Mouse (Mus musculus): ENCODE results near the gene Prrg4. TPM values are rescaled to one million over a fixed set of nuclear protein-coding genes. Genes with fewer than 3 reads are reported as not detected.

Gene Prrg4
- total and polyA plus RNA-seq, 3 experiments: 13.9 to 24.4 (median 21.0) TPM

GRCm38 (mm10) chr2:104817555-104818330, 31.9 kb downstream of the Prrg4 start:
- dilution Hi-C loops (cut with MboI; ENCODE audit: extremely low pct_ligation_motif_present, extremely low pct_unique_long_range_greater_than_20kb, low sequenced_read_pairs) (no loop called here), in situ Hi-C loops (cut with MboI; ENCODE audit: low pct_ligation_motif_present, low pct_unique_long_range_greater_than_20kb, low sequenced_read_pairs) (no loop called here)
- DNase-seq (ENCODE audit: extremely low read depth): peak; percentile 70
- Histone ChIP-seq H3K9me3 (replicated peaks; ENCODE audit: low read length) (no peaks in the 10 kb centered on the region), H3K4me1 (ENCODE audit: control insufficient read depth in 1 of 2, insufficient read depth in 2 of 2) (peaks cover 2 to 26% of the 10 kb centered on the region in 2 experiments; a peak in 2 of 4 replicates), H3K27ac (ENCODE audit: insufficient read depth, low read depth) (peak overlapping the region; percentile 94; the same call in 1 of the 2 replicates), H3K4me3 (replicated peaks in 1 of 3; ENCODE audit: low read depth in 2 of 3, low read length in 2 of 3, poor library complexity in 1 of 3) (peak overlapping the region; percentile 77 to 92 (median 81)), H3K4me2 (ENCODE audit: insufficient read depth, low read depth, poor library complexity, severe bottlenecking) (peak overlapping the region; percentile 97), H3K36me3 (replicated peaks in 1 of 2; ENCODE audit: control insufficient read depth in 1 of 2, insufficient read depth in 1 of 2, low read length in 1 of 2) (no peaks in the 10 kb centered on the region), H3K27me3 (replicated peaks) (no peaks in the 10 kb centered on the region), H3K79me2 (replicated peaks; ENCODE audit: control insufficient read depth, extremely low read depth, insufficient read depth, poor library complexity, severe bottlenecking) (peaks cover 31% of the 10 kb centered on the region), H3K9ac (ENCODE audit: insufficient read depth, low read depth) (peak overlapping the region; percentile 97)
- peak; percentile 12; the same call in 1 of the 2 replicates for TF ChIP-seq USF1 (IDR thresholded peaks at IDR 0.05; ENCODE audit: low read depth, low read length)
- 0 out of 2 replicates have a peak, but pooled peaks have one; percentile 27 for TF ChIP-seq SIN3A (IDR thresholded peaks at IDR 0.05; ENCODE audit: low read length)
- no peak for TF ChIP-seq POLR2AphosphoS2 (IDR thresholded peaks at IDR 0.05; ENCODE audit: low read depth, low read length)
- no peak for TF ChIP-seq MXI1 (IDR thresholded peaks at IDR 0.05; ENCODE audit: low read depth, low read length)
- TF ChIP-seq ZKSCAN1 (IDR thresholded peaks at IDR 0.05; ENCODE audit: borderline replicate concordance, low read depth, low read length): no peak
- TF ChIP-seq EP300 (IDR thresholded peaks at IDR 0.05; ENCODE audit: low read length): peak; percentile 69; the same call in 1 of the 2 replicates
- peak; percentile 93 for TF ChIP-seq IRF4 (IDR thresholded peaks at IDR 0.05; ENCODE audit: low read depth, low read length)
- TF ChIP-seq MYC (IDR thresholded peaks at IDR 0.05; ENCODE audit: low read depth, low read length): peak; percentile 58; the same call in 1 of the 2 replicates
- peak; percentile 15; the same call in 1 of the 2 replicates for TF ChIP-seq USF2 (conservative IDR thresholded peaks at IDR 0.05; ENCODE audit: low read depth, low read length)
- TF ChIP-seq NELFE (IDR thresholded peaks at IDR 0.05; ENCODE audit: low read depth, low read length): no peak
- no peak for TF ChIP-seq RAD21 (IDR thresholded peaks at IDR 0.05; ENCODE audit: low read depth, low read length)
- TF ChIP-seq ELF1 (IDR thresholded peaks at IDR 0.05; ENCODE audit: low read depth, low read length): no peak
- TF ChIP-seq CHD1 (IDR thresholded peaks at IDR 0.05; ENCODE audit: low read depth, low read length): peak; percentile 74
- no peak for TF ChIP-seq SMC3 (IDR thresholded peaks at IDR 0.05; ENCODE audit: low read depth, low read length)
- TF ChIP-seq MAFK (IDR thresholded peaks at IDR 0.05; ENCODE audit: insufficient replicate concordance, low read length): 0 out of 2 replicates have a peak, but pooled peaks have one; percentile 23
- TF ChIP-seq ZMIZ1 (IDR thresholded peaks at IDR 0.05; ENCODE audit: low read depth, low read length): no peak
- TF ChIP-seq MAZ (IDR thresholded peaks at IDR 0.05; ENCODE audit: low read depth, low read length): no peak
- peak; percentile 74 for TF ChIP-seq JUN (IDR thresholded peaks at IDR 0.05; ENCODE audit: insufficient read depth, low read depth, low read length)
- TF ChIP-seq BHLHE40 (IDR thresholded peaks at IDR 0.05; ENCODE audit: low read depth, low read length): peak; percentile 83
- TF ChIP-seq TBP (conservative IDR thresholded peaks at IDR 0.05; ENCODE audit: low read depth, low read length): no peak
- TF ChIP-seq ZNF384 (IDR thresholded peaks at IDR 0.05; ENCODE audit: low read depth, low read length): peak; percentile 39; the same call in 1 of the 2 replicates
- TF ChIP-seq HCFC1 (IDR thresholded peaks at IDR 0.05; ENCODE audit: low read depth, low read length): no peak
- peak; percentile 85 for TF ChIP-seq MAX (IDR thresholded peaks at IDR 0.05; ENCODE audit: low read length)
- TF ChIP-seq JUND (conservative IDR thresholded peaks at IDR 0.05; ENCODE audit: low read depth, low read length): peak; percentile 93

Data from CH12.LX (cell line).